Mouse (Mus musculus) kidney, adult 2 months (tissue): ENCODE measurements around the gene Susd4.

Experiments
- CTCF ChIP-seq: fragments of 200-500 bp; conservative IDR thresholded peaks from 2 replicates; pipeline ENCODE4 v1.5.1; 2011; ENCODE audit warnings: low read depth, mild to moderate bottlenecking, control low read depth, low read length, moderate library complexity, mixed read lengths; ENCODE audit not compliant: insufficient read depth, insufficient read length
- POLR2A ChIP-seq: fragments of 200-500 bp; IDR thresholded peaks from one replicate; pipeline ENCODE4 v1.6.1; 2011; ENCODE audit warnings: low read depth, low read length, control low read depth

GRCm38 (mm10) chr1:182840606-182841005 lies 76.9 kb downstream of the Susd4 start:
- TF ChIP-seq CTCF (no peak), POLR2A (no peak)
